Mouse (Mus musculus): ENCODE results near the gene Sh3bp5l. TPM values are rescaled to one million over a fixed set of nuclear protein-coding genes. Genes with fewer than 3 reads are reported as not detected.

Sh3bp5l gene
- total and polyA plus RNA-seq, 3 experiments: 22.8 to 33.9 (median 28.4) TPM

GRCm38 (mm10) chr11:58324614-58325229 lies 5.8 kb upstream of the Sh3bp5l start:
- TF ChIP-seq POLR2A (IDR thresholded peaks at IDR 0.05; ENCODE audit: insufficient read depth, low read depth, low read length) (no peak), CTCF (IDR thresholded peaks at IDR 0.05) (no peak), EP300 (IDR thresholded peaks at IDR 0.05; ENCODE audit: insufficient read depth, low read depth, low read length) (no peak)
- no peak overlapping the region for H3K9ac ChIP-seq (ENCODE audit: low read depth, low read length)
- peaks cover 10% of the 10 kb centered on the region for H3K4me1 ChIP-seq (ENCODE audit: control insufficient read depth, insufficient read depth, low read length)
- H3K4me3 ChIP-seq: no peak overlapping the region
- WGBS: 82% methylated on average over 3 of the region's 3 CpGs
- no peaks in the 10 kb centered on the region for H3K27me3 ChIP-seq (ENCODE audit: control insufficient read depth, insufficient read depth, low read length)
- intact Hi-C loops (cut with DNase I): loop anchor here (10.0 kb wide), 1 partner anchor 520 kb away; the partner anchor contains the start of gene Sap30l
- no peak overlapping the region for H3K27ac ChIP-seq
- peak in 1 of 2 experiments; percentile 2 for DNase-seq
- H3K79me2 ChIP-seq (replicated peaks; ENCODE audit: control insufficient read depth, insufficient read depth, low read length): peaks cover 2% of the 10 kb centered on the region; the same call in 1 of the 2 replicates
- H3K36me3 ChIP-seq (ENCODE audit: control insufficient read depth, insufficient read depth, low read length): peaks cover 21% of the 10 kb centered on the region

GRCm38 (mm10) chr11:58326781-58327180 lies 3.7 kb upstream of the Sh3bp5l start:
- intact Hi-C loops (cut with DNase I): loop anchor here (10.0 kb wide), 1 partner anchor 522 kb away; the partner anchor contains the start of gene Sap30l
- H3K27me3 ChIP-seq (ENCODE audit: control insufficient read depth, insufficient read depth, low read length): no peaks in the 10 kb centered on the region
- TF ChIP-seq EP300 (IDR thresholded peaks at IDR 0.05; ENCODE audit: insufficient read depth, low read depth, low read length) (no peak), POLR2A (IDR thresholded peaks at IDR 0.05; ENCODE audit: insufficient read depth, low read depth, low read length) (no peak), CTCF (IDR thresholded peaks at IDR 0.05) (peak; percentile 43)
- WGBS: 94% methylated on average over 3 of the region's 3 CpGs
- H3K4me3 ChIP-seq: no peak overlapping the region
- peaks cover 11% of the 10 kb centered on the region for H3K4me1 ChIP-seq (ENCODE audit: control insufficient read depth, insufficient read depth, low read length)
- peaks cover 8% of the 10 kb centered on the region for H3K36me3 ChIP-seq (ENCODE audit: control insufficient read depth, insufficient read depth, low read length)
- H3K27ac ChIP-seq: no peak overlapping the region
- peaks cover 3% of the 10 kb centered on the region; the same call in 1 of the 2 replicates for H3K79me2 ChIP-seq (replicated peaks; ENCODE audit: control insufficient read depth, insufficient read depth, low read length)
- no peak for DNase-seq
- H3K9ac ChIP-seq (ENCODE audit: low read depth, low read length): no peak overlapping the region

GRCm38 (mm10) chr11:58329906-58330275 lies 633 bp upstream of the Sh3bp5l start:
- Histone ChIP-seq H3K4me3 (peak overlapping the region; percentile 75), H3K36me3 (ENCODE audit: control insufficient read depth, insufficient read depth, low read length) (peaks cover 8% of the 10 kb centered on the region; the same call in 1 of the 2 replicates), H3K27me3 (ENCODE audit: control insufficient read depth, insufficient read depth, low read length) (no peaks in the 10 kb centered on the region), H3K9ac (ENCODE audit: low read depth, low read length) (peak overlapping the region; percentile 92), H3K79me2 (replicated peaks; ENCODE audit: control insufficient read depth, insufficient read depth, low read length) (peaks cover 3% of the 10 kb centered on the region; the same call in 1 of the 2 replicates), H3K27ac (peak overlapping the region; percentile 93), H3K4me1 (ENCODE audit: control insufficient read depth, insufficient read depth, low read length) (peaks cover 9% of the 10 kb centered on the region)
- no peak; the same call in 1 of the 2 replicates for TF ChIP-seq POLR2A (IDR thresholded peaks at IDR 0.05; ENCODE audit: insufficient read depth, low read depth, low read length)
- TF ChIP-seq EP300 (IDR thresholded peaks at IDR 0.05; ENCODE audit: insufficient read depth, low read depth, low read length): no peak
- TF ChIP-seq CTCF (IDR thresholded peaks at IDR 0.05): no peak
- DNase-seq: no peak
- WGBS: under 1% methylated on average over 21 of the region's 21 CpGs
- intact Hi-C loops (cut with DNase I): loop anchor here (1.0 to 10.0 kb wide), 2 partner anchors 28 to 525 kb away; partner anchors contain the start of gene Sap30l

GRCm38 (mm10) chr11:58331149-58331495 lies 598 bp downstream of the Sh3bp5l start:
- peak overlapping the region; percentile 75 for H3K4me3 ChIP-seq
- H3K27me3 ChIP-seq (ENCODE audit: control insufficient read depth, insufficient read depth, low read length): no peaks in the 10 kb centered on the region
- intact Hi-C loops (cut with DNase I): no loop called here
- H3K4me1 ChIP-seq (ENCODE audit: control insufficient read depth, insufficient read depth, low read length): peaks cover 9% of the 10 kb centered on the region
- peak overlapping the region; percentile 75 for H3K9ac ChIP-seq (ENCODE audit: low read depth, low read length)
- H3K36me3 ChIP-seq (ENCODE audit: control insufficient read depth, insufficient read depth, low read length): peaks cover 8% of the 10 kb centered on the region; the same call in 1 of the 2 replicates
- H3K79me2 ChIP-seq (replicated peaks; ENCODE audit: control insufficient read depth, insufficient read depth, low read length): peaks cover 3% of the 10 kb centered on the region; the same call in 1 of the 2 replicates
- TF ChIP-seq POLR2A (IDR thresholded peaks at IDR 0.05; ENCODE audit: insufficient read depth, low read depth, low read length) (no peak), EP300 (IDR thresholded peaks at IDR 0.05; ENCODE audit: insufficient read depth, low read depth, low read length) (no peak), CTCF (IDR thresholded peaks at IDR 0.05) (no peak)
- H3K27ac ChIP-seq: peak overlapping the region; percentile 93
- DNase-seq: no peak
- 12% methylated on average over 10 of the region's 10 CpGs for WGBS

- TF ChIP-seq EP300 (IDR thresholded peaks at IDR 0.05; ENCODE audit: insufficient read depth, low read depth, low read length) (no peak), CTCF (IDR thresholded peaks at IDR 0.05) (no peak), POLR2A (IDR thresholded peaks at IDR 0.05; ENCODE audit: insufficient read depth, low read depth, low read length) (no peak)
- H3K4me1 ChIP-seq (ENCODE audit: control insufficient read depth, insufficient read depth, low read length): peaks cover 9% of the 10 kb centered on the region
- WGBS: 77% methylated on average over 6 of the region's 6 CpGs
Observed at GRCm38 (mm10) chr11:58331546-58331945, 1.0 kb downstream of the Sh3bp5l start.

GRCm38 (mm10) chr11:58334746-58335145 lies 4.2 kb downstream of the Sh3bp5l start:
- Histone ChIP-seq H3K9ac (ENCODE audit: low read depth, low read length) (no peak overlapping the region), H3K4me1 (ENCODE audit: control insufficient read depth, insufficient read depth, low read length) (peaks cover 6% of the 10 kb centered on the region), H3K27ac (no peak overlapping the region; the same call in 1 of the 2 replicates), H3K79me2 (replicated peaks; ENCODE audit: control insufficient read depth, insufficient read depth, low read length) (peaks cover 1% of the 10 kb centered on the region; the same call in 1 of the 2 replicates), H3K27me3 (ENCODE audit: control insufficient read depth, insufficient read depth, low read length) (no peaks in the 10 kb centered on the region; the same call in 1 of the 2 replicates), H3K36me3 (ENCODE audit: control insufficient read depth, insufficient read depth, low read length) (peaks cover 4% of the 10 kb centered on the region; the same call in 1 of the 2 replicates), H3K4me3 (no peak overlapping the region)
- intact Hi-C loops (cut with DNase I): no loop called here
- TF ChIP-seq EP300 (IDR thresholded peaks at IDR 0.05; ENCODE audit: insufficient read depth, low read depth, low read length): 0 out of 2 replicates have a peak, but pooled peaks have one; percentile 37
- TF ChIP-seq POLR2A (IDR thresholded peaks at IDR 0.05; ENCODE audit: insufficient read depth, low read depth, low read length): no peak
- TF ChIP-seq CTCF (IDR thresholded peaks at IDR 0.05): no peak
- 39% methylated on average over 3 of the region's 3 CpGs for WGBS
- peak; percentile 48 to 74 for DNase-seq

More at GRCm38 (mm10) chr11:58331546-58331945, 1.0 kb downstream of the Sh3bp5l start:
- H3K36me3 ChIP-seq (ENCODE audit: control insufficient read depth, insufficient read depth, low read length): peaks cover 8% of the 10 kb centered on the region; the same call in 1 of the 2 replicates
- peak overlapping the region; percentile 75; the same call in 1 of the 2 replicates for H3K4me3 ChIP-seq
- no peak overlapping the region for H3K9ac ChIP-seq (ENCODE audit: low read depth, low read length)
- peaks cover 3% of the 10 kb centered on the region; the same call in 1 of the 2 replicates for H3K79me2 ChIP-seq (replicated peaks; ENCODE audit: control insufficient read depth, insufficient read depth, low read length)
- H3K27me3 ChIP-seq (ENCODE audit: control insufficient read depth, insufficient read depth, low read length): no peaks in the 10 kb centered on the region; the same call in 1 of the 2 replicates
- DNase-seq: no peak
- intact Hi-C loops (cut with DNase I): no loop called here
- no peak overlapping the region; the same call in 1 of the 2 replicates for H3K27ac ChIP-seq

All from heart, adult 2 months (tissue).